ENCODE assay signal across 18 mouse cellular contexts in the genomic region with DNA sequence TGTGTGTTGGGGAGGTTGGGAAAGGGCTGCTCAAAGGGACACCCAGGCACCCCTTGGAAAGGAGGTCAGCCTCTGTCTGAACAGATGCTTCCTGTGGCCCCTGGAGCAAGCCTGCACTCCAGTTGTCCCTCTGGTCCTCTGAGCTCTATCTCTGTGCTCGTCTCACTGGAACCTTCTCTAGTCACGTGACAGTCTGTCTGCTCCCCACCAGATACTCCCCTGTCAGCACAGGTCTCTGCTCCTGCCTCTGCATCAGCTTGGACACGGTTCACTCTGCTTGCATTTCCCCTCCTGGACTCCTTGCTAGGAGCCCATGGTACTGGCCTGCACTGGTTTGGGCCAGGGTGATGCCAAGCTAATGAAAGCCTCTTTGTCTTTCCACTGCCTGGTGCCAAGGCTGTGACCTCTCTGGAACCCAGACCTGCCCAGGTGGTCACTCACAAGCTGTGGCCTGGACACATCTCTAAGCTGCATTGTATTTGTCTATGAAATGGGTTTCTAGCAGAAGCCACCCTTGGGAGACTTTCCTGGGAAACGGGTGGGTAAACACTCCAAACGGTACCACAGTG. TPM values are rescaled to one million over a fixed set of nuclear protein-coding genes. Genes with fewer than 3 reads are reported as not detected.
DNase-seq lines count a peak whose midpoint lies in the region; ATAC-seq lines count a peak whose summit lies in the region.
"Had no signal": no experiment of that assay in that cellular context is flagged by ENCODE, and none has a peak within 500 bp of the region (broad histone marks: within the 10 kb centered on the region; RNA-seq: fewer than 3 reads in every experiment).

No protein-coding gene starts in this region.

- H3K9ac ChIP-seq in intestine, embryonic 14.5 days (ENCODE audit: low read length) = no peak overlapping the region
- H3K9ac ChIP-seq in intestine, embryonic 16.5 days (ENCODE audit: low read depth, low read length) = no peak overlapping the region
- H3K9ac ChIP-seq in limb, embryonic 13.5 days = 0 out of 2 replicates have a peak overlapping the region, but pooled peaks have one; percentile 26
- H3K9ac ChIP-seq in hindbrain, embryonic 14.5 days = no peak overlapping the region
- H3K9ac ChIP-seq: limb, embryonic 15.5 days had no signal

- no peak overlapping the region for H3K4me3 ChIP-seq in intestine, embryonic 14.5 days (ENCODE audit: low read depth, low read length)
- no peak overlapping the region for H3K4me3 ChIP-seq in intestine, embryonic 16.5 days (ENCODE audit: low read length)
- no peak overlapping the region for H3K4me3 ChIP-seq in limb, embryonic 13.5 days
- no peak overlapping the region for H3K4me3 ChIP-seq in hindbrain, embryonic 14.5 days (replicated peaks; ENCODE audit: low read length)
- H3K4me3 ChIP-seq: embryonic facial prominence, embryonic 13.5 days; heart, embryonic 15.5 days; limb, embryonic 15.5 days; megakaryocyte, embryonic 14.5 days had no signal

- no peaks in the 10 kb centered on the region for H3K27me3 ChIP-seq in intestine, embryonic 14.5 days (replicated peaks; ENCODE audit: control insufficient read depth, insufficient read depth, low read length)
- no peaks in the 10 kb centered on the region for H3K27me3 ChIP-seq in intestine, embryonic 16.5 days (replicated peaks; ENCODE audit: control insufficient read depth, insufficient read depth, low read length)
- H3K27me3 ChIP-seq in limb, embryonic 13.5 days = no peaks in the 10 kb centered on the region
- no peaks in the 10 kb centered on the region for H3K27me3 ChIP-seq in hindbrain, embryonic 14.5 days (ENCODE audit: control insufficient read depth, insufficient read depth, low read length)
- H3K27me3 ChIP-seq: embryonic facial prominence, embryonic 13.5 days; heart, embryonic 15.5 days; limb, embryonic 15.5 days had no signal

- no peak for ATAC-seq in cerebellum, adult (ENCODE audit: insufficient number of reproducible peaks, low FRiP score, low TSS enrichment)
- no peak for ATAC-seq in intestine, embryonic 14.5 days (replicated peaks; ENCODE audit: low FRiP score, low TSS enrichment, low read depth)
- no peak for ATAC-seq in intestine, embryonic 16.5 days
- no peak for ATAC-seq in limb, embryonic 13.5 days (ENCODE audit: low FRiP score, low read depth)
- no peak for ATAC-seq in hindbrain, embryonic 14.5 days (ENCODE audit: low FRiP score)
- ATAC-seq: hindbrain, postnatal 0 days; lung, postnatal 0 days had no signal

- peak; percentile 52 for DNase-seq in cerebellum, adult 11-12 months
- no peak for DNase-seq in intestine, embryonic 14.5 days (ENCODE audit: low spot score)
- peak; percentile 34 for DNase-seq in brain, adult 2 months (ENCODE audit: low read depth, low spot score)
- DNase-seq in adrenal gland, postnatal 14 days = no peak
- DNase-seq in hindbrain, embryonic 14.5 days (ENCODE audit: low spot score) = no peak
- DNase-seq: adrenal gland, postnatal 36 days; kidney, adult 9 months; kidney, postnatal 25 days; midbrain, embryonic 14.5 days had no signal

- H3K36me3 ChIP-seq in intestine, embryonic 14.5 days (ENCODE audit: control insufficient read depth, insufficient read depth, low read length) = 0 out of 2 replicates have a peak, but pooled peaks cover 2% of the 10 kb centered on the region
- no peaks in the 10 kb centered on the region for H3K36me3 ChIP-seq in intestine, embryonic 16.5 days (ENCODE audit: control insufficient read depth, insufficient read depth, low read length)
- no peaks in the 10 kb centered on the region for H3K36me3 ChIP-seq in limb, embryonic 13.5 days
- H3K36me3 ChIP-seq in hindbrain, embryonic 14.5 days (replicated peaks; ENCODE audit: control insufficient read depth, insufficient read depth) = no peaks in the 10 kb centered on the region
- H3K36me3 ChIP-seq: embryonic facial prominence, embryonic 13.5 days; heart, embryonic 15.5 days; limb, embryonic 15.5 days had no signal

- H3K9me3 ChIP-seq in intestine, embryonic 14.5 days (ENCODE audit: control insufficient read depth, low read length) = no peaks in the 10 kb centered on the region
- H3K9me3 ChIP-seq in intestine, embryonic 16.5 days (ENCODE audit: control insufficient read depth, low read length) = no peaks in the 10 kb centered on the region
- no peaks in the 10 kb centered on the region for H3K9me3 ChIP-seq in limb, embryonic 13.5 days
- no peaks in the 10 kb centered on the region for H3K9me3 ChIP-seq in hindbrain, embryonic 14.5 days (ENCODE audit: control insufficient read depth, low read length)
- H3K9me3 ChIP-seq: embryonic facial prominence, embryonic 13.5 days; heart, embryonic 15.5 days; limb, embryonic 15.5 days; megakaryocyte, embryonic 14.5 days had no signal

- H3K27ac ChIP-seq in intestine, embryonic 14.5 days (ENCODE audit: low read depth) = no peak overlapping the region
- H3K27ac ChIP-seq in intestine, embryonic 16.5 days (ENCODE audit: low read length) = no peak overlapping the region
- no peak overlapping the region for H3K27ac ChIP-seq in limb, embryonic 13.5 days
- no peak overlapping the region for H3K27ac ChIP-seq in hindbrain, embryonic 14.5 days
- H3K27ac ChIP-seq: hindbrain, postnatal 0 days had no signal

- peaks cover 30% of the 10 kb centered on the region for H3K4me1 ChIP-seq in intestine, embryonic 14.5 days (replicated peaks; ENCODE audit: control insufficient read depth, insufficient read depth, low read length)
- H3K4me1 ChIP-seq in intestine, embryonic 16.5 days (ENCODE audit: control insufficient read depth, insufficient read depth, low read length) = peaks cover 14% of the 10 kb centered on the region; the same call in 1 of the 2 replicates
- H3K4me1 ChIP-seq in limb, embryonic 13.5 days = peaks cover 44% of the 10 kb centered on the region
- peaks cover 17% of the 10 kb centered on the region for H3K4me1 ChIP-seq in hindbrain, embryonic 14.5 days (replicated peaks; ENCODE audit: control insufficient read depth, insufficient read depth, low read length)

- WGBS in intestine, embryonic 14.5 days = 70% methylated on average over 5 of the region's 5 CpGs
- WGBS in intestine, embryonic 16.5 days = 52% methylated on average over 5 of the region's 5 CpGs
- 67% methylated on average over 5 of the region's 5 CpGs for WGBS in limb, embryonic 13.5 days
- WGBS in hindbrain, embryonic 14.5 days = 74% methylated on average over 5 of the region's 5 CpGs

- peak overlapping the region; percentile 45; the same call in 1 of the 2 replicates for H3K4me2 ChIP-seq in intestine, embryonic 14.5 days (ENCODE audit: low read length)
- no peak overlapping the region for H3K4me2 ChIP-seq in intestine, embryonic 16.5 days (ENCODE audit: low read depth, low read length)
- H3K4me2 ChIP-seq in limb, embryonic 13.5 days (replicated peaks) = no peak overlapping the region
- H3K4me2 ChIP-seq in hindbrain, embryonic 14.5 days (replicated peaks) = no peak overlapping the region

RNA-seq across cellular contexts. Expression of gene Dab2ip, which starts 1.1 kb away (rescaled TPM):
- polyA plus RNA-seq in intestine, embryonic 14.5 days (2014; fragmentation: Nextera tagmentation; extraction: Ambion mirVana) = 43.3 and 47.8 TPM in 2 replicates
- 27.0 and 28.7 TPM in 2 replicates for polyA plus RNA-seq in intestine, embryonic 16.5 days (2015; fragmentation: Nextera tagmentation; extraction: Ambion mirVana)
- polyA plus RNA-seq in limb, embryonic 13.5 days (2015; fragmentation: Nextera tagmentation; extraction: Ambion mirVana) = 52.3 and 53.4 TPM in 2 replicates
- 69.6 and 73.3 TPM in 2 replicates for total RNA-seq in adrenal gland, postnatal 14 days (2021)
- polyA plus RNA-seq in hindbrain, embryonic 14.5 days (2014; fragmentation: Nextera tagmentation; extraction: Ambion mirVana) = 48.4 and 52.2 TPM in 2 replicates

Comparison
In these comparisons a context has a peak if more than half of its experiments do, and no peak if none do; other contexts are left out.
1. DNase-seq: peak in cerebellum, adult 11-12 months (single experiment) and brain, adult 2 months (single experiment); none in intestine, embryonic 14.5 days (single experiment), adrenal gland, postnatal 14 days (single experiment) and hindbrain, embryonic 14.5 days (single experiment).